Mouse (Mus musculus): Measurements from ENCODE around the gene Gm28053. TPM values are rescaled to one million over a fixed set of nuclear protein-coding genes. Genes with fewer than 3 reads are reported as not detected.
"Not testable (repeated sequence)": the region's sequence is repeated elsewhere in the genome, so short reads cannot be mapped to it uniquely, and the experiment has no call there.

The Gm28053 gene
- total RNA-seq (2015; ENCODE audit: low replicate concordance) = not detected in 2 replicates
- total RNA-seq (2017; ENCODE audit: low replicate concordance) = 1.9 and 23.4 TPM in 2 replicates

DNA sequence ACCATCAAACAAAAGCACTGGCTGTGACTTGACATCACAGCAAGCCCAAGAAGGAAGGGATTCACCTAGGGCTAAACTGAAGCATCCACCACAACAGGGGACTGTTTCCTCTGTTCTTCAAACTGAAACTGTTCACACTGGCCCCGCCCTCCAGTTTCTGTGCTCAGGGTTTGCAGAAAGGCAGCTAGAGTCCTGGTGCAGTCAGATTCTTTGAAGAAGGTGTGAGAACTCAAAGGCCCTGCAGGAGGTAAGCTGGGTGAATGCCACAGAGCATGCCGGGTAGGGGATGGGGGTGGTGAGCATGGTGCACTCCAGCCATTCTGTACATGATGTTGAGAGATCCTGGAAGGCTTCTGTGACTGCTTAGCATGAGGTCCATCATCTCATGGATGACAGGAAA is at the start of gene Gm28053, which contains the start of gene Gimap7:
TSS of gene Gm28053 (plus strand) at position 153 of the 400 bp plus-strand sequence.
TSS of gene Gimap7 (plus strand) at position 167 of the 400 bp plus-strand sequence.
- no peak for ATAC-seq (replicated peaks; ENCODE audit: low FRiP score, poor library complexity, severe bottlenecking)

DNA sequence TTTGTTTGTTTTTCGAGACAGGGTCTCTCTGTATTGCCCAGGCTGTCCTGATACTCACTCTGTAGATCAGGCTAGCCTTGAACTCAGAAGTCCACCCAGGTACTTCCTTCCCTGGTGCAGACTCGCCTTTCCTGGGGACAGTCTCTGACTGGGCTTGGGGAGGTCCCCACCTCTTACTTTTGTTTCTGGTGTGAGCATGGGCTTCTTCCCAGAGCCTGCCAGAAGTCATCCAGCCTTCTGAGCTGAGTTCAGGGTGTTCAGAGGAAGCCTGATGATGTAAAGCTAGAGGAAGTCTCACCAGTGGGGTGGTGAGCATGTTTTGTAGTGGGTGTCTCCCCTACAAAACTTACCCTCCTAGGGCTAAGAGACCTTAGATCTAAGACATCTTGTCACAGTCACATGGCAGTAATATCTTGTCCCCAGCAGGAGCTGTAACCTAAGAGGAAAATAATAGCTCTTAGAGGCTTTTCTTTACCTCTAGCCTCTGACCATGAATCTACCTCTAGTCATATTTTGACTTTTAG is 48.9 kb upstream of the Gm28053 start:
- no peak for ATAC-seq (replicated peaks; ENCODE audit: low FRiP score, poor library complexity, severe bottlenecking)

DNA sequence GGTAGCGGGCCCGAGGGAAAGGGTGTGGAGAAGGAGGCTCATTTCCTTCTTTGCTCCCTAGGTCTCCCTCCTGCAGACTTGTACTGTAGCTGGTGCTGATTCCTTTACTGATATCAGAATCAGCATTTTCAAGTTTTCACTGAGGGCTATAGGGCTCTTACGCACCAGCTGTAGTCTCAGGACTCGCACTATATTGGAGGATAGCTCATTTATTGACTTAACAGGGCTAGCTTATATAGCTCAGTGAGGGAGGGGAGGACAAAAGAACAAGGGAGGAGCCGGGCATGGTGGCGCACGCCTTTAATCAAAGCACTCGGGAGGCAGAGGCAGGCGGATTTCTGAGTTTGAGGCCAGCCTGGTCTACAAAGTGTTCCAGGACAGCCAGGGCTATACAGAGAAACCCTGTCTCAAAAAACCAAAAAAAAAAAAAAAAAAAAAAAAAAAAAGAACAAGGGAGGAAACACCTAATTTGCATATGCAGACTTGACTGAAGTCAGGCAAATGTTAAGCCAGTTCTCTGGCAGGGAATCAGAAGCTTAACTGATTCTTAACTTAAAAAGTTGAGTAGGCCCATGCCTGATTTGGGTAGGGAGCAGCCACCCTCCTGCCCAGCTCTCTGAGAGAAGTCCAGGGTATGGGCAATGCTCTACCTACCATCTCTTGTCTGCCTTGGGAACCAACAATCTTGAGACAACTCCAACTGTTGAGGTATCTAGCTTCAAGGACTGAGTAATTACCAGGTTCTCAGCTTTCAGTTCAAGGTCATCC is 43.9 kb upstream of the Gm28053 start:
- no peak for ATAC-seq (replicated peaks; ENCODE audit: low FRiP score, poor library complexity, severe bottlenecking)

DNA sequence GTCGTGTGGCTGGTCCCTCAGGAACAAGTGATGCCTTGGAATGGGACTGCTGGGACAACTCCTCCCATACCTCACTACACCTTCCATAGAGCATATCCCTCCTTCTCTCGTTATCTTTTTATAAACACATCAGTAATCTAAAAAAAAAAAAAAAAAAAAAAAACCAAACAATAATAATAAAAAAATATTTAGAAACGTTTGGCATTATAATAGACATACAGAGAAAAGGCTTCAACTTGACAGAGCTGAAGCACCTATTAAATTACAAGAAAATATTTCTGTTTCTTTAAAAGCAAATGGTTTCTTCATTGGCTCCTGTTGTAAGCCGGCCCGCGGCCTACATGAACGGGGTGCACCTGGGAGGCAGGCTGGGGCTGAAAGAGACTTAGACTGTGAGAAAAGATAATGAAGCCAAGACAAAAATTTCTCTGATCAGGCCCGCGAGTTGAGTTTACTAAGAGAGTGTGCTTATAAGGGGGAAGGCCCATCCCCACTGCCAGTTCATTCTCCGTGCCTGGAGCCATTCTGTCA is 42.9 kb upstream of the Gm28053 start:
- no peak for ATAC-seq (replicated peaks; ENCODE audit: low FRiP score, poor library complexity, severe bottlenecking)

DNA sequence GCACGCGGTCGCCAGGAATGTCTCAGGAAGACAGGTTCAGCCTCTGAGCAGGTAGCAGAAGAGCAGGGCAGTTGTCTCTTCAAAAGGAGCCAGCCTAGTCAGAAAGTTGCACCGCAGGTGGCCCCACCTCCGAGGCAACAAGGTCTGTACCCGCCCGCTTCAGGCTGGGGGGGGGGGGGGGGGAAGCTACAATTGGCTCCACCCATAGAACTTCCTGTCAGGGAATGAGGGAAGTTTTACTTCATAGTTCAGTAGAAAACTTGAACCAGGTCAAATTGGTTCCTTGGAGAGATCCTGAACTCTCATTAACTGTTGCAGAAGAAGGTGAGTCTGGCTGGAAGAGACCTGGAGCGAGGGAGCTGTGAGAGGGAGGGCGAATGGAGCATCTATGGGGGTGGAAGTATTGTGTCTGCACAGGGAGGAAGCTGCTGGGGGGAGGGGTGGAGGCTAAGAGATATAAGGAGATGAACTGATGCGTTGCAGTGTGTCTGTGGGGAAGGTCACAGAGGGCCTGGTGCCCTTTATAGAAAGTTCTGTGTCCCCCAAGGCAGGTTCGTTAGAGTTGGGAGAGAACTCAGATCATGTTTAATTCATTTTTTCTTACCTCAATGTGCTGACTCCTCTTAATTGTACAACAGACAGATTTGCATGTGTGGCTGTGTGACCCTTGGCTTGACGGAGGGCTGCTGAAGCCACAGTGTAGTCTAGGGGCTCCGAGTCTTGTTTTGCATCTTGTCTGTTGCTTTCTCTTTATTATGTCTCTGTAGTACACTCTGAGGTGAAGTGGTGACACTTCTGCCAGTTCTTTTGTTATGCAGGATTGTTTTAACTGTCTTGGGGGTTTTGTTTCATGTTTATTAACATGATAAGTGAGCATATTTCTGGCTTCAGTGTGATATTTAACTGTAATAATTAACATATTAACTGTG is 42.2 kb upstream of the Gm28053 start, which contains the start of gene Gimap9:
TSS of gene Gimap9 (plus strand) at position 199 of the 929 bp plus-strand sequence.
- peak; percentile 66 for ATAC-seq (replicated peaks; ENCODE audit: low FRiP score, poor library complexity, severe bottlenecking)

DNA sequence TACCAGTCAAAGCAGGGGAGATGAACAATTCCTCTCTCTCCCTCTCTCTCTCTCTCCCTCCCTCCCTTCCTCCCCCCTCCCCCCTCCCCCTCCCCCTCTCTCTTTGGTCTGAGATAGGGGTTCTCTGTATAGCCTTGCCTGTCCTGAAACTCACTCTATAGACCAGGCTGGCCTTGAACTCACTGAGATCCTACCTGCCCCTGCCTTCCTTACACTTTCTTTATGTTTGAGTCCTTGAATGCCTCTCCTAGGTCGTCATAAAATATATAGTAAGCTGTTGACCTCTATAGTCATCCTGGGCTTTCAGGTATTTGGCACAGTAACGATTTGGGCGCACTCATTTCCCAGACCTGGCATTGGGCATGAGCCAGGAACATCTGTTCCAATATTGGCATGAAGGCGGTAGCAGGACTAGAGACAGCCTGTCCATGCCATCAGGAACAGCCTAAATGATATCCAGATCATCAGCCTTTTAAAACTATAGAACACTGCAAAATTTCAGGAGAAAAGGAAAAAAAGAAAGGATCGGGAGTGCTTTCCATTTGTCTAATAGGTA is 41.5 kb upstream of the Gm28053 start:
- no peak for ATAC-seq (replicated peaks; ENCODE audit: low FRiP score, poor library complexity, severe bottlenecking)

DNA sequence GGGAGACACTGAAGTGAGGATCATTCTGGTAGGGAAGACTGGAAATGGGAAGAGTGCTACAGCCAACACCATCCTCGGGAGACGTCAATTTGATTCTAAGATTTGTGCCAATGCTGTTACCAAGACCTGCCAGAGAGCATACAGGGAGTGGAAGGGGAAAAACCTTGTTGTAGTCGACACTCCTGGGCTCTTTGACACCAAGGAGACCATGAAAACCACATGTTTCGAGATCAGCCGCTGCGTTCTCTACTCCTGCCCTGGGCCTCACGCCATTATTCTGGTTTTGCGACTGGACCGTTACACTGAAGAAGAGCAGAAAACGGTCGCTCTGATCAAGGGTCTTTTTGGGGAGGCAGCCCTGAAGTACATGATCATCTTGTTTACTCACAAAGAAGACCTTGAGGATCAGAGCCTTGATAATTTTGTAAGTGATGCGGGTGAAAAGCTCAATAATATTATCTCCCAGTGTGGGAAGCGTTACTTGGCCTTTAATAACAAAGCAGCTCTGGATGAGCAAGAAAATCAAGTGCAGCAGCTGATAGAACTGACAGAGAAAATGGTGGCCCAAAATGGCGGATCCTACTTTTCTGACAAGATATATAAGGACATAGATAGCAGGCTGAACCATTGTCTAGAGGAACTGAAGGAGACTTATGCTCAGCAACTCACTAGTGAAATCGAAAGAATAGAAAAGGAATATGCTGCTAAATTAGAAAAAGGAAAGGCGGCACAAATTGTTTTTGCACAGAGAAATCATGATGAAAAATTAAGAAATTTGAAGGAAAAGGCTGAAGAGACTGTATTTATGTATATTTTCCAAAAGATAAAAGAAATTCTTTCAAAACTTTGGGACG is 40.7 kb upstream of the Gm28053 start:
- ATAC-seq (replicated peaks; ENCODE audit: low FRiP score, poor library complexity, severe bottlenecking) = no peak

DNA sequence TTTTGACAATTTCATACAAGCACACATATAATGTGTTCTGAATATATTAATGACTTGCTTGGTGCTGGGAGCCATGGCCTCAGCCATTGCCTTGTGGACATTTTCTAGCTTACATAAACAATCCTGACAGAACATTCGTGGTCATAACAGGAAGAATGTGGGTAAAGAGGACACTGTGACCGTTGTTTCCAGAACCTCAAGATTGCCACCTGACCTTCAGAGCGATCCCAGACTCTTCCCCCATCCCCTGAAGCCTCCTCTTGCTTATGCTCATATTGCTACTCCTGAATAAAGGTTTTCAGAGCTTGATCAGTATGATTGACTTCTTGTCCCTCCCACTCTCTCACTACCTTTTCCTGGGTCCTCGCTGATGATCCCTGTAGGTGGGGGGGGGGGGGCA is 40.0 kb upstream of the Gm28053 start:
- no peak for ATAC-seq (replicated peaks; ENCODE audit: low FRiP score, poor library complexity, severe bottlenecking)

DNA sequence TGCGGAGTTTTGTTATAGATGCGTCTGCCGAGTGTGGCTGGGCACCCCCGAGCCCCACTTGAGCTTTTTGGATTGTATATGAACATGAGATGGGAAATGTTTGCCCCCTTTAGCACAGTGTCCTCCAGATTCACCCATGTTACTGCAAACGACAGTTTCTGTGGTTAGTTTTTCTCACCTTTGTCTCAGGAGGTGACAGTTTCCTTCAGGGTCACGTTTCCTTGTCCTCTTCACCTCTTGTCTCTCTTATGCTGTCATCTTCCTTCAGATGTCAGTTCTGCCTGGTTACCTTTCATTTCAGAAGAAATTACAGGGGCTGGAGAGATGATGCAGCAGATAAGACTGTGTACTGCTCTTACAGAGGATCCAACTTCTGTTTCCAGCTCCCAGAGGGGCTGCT is 38.7 kb upstream of the Gm28053 start:
- no peak for ATAC-seq (replicated peaks; ENCODE audit: low FRiP score, poor library complexity, severe bottlenecking)

DNA sequence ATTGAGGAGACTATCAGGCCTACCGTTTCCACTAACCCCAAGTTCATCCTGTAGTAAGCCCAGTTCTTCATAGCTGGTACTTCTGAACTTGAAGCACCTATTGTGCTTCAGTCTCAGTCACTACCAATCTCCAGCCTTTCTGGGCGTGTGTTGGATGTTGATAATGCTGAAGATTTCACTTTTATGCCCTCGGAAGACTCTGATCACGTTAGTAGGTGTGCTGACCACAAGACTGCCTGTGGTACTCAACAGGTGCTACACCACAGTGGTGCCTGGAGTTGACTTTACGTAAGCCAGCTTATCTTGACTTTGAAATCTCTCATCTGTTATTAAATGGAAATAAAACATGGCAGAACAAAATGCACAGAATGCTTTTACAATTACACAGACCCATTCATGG is 38.0 kb upstream of the Gm28053 start:
- ATAC-seq (replicated peaks; ENCODE audit: low FRiP score, poor library complexity, severe bottlenecking) = no peak

DNA sequence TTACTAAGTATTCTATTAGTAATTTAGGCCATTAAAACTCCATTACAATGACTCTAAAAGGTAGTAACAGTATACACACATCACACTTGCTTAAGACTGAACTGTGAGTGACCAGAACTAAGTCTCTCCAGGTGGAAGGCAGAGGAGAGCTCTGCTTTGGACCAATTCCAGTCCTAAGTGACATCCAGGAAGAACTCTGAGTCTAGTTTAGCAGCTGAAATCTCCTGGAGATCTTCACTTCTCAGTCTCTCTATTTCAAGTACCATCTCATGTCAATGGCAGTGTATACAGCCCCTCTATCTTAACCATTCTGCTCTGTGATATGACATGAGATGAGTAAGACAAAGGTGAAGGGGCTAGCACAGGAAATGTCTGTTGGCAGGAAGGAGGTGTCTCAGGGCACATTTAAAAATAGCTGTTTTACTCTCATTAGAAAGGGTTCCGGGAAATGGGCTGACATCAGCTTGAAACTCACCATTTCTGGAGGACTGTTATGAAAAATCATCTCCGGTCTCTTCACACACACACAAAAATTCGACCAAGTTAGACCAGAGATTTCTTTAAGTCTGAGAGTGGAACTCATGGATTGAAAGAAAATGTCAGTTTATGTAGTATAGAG is 36.8 kb upstream of the Gm28053 start:
- ATAC-seq (replicated peaks; ENCODE audit: low FRiP score, poor library complexity, severe bottlenecking) = no peak

DNA sequence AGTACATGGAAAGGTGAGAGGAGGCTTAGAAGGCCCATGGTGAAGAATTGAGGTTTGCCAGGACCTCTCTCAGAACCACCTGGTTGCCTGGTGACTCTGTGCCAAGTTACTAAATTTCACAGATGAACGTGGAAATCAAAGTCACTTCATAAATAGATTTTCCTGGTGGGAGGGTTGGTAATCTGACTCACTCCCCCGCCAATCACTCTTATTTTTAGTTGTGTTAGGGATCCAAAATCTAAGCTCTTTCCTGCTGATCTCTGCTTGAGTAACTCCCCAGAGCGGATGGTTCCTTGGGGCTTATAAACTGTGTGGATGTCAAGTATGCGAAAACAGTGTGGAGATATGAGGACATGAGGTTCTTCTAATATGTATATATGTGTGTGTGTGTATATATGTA is 36.1 kb upstream of the Gm28053 start:
- ATAC-seq (replicated peaks; ENCODE audit: low FRiP score, poor library complexity, severe bottlenecking) = no peak

DNA sequence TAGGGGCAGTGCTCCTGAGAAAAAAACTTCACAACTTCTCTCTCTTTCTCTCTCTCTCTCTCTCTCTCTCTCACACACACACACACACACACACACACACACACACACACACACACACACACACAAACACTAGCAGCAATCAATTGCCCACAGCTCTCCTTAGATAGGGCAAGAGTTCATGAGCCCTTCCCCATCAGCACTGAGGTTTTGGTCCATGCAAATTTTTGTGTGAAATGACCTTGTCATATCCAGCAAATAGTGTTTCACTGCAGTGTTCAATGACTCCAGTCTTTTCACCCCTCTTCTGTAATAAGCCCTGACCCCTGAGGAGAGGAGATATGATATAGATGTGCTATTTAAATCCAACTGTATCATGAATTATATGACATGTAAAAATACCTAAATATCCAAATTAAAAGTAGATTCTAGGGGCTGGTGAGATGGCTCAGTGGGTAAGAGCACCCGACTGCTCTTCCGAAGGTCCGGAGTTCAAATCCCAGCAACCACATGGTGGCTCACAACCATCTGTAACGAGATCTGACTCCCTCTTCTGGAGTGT is 35.1 kb upstream of the Gm28053 start:
- not testable (repeated sequence) for ATAC-seq (replicated peaks; ENCODE audit: low FRiP score, poor library complexity, severe bottlenecking)

DNA sequence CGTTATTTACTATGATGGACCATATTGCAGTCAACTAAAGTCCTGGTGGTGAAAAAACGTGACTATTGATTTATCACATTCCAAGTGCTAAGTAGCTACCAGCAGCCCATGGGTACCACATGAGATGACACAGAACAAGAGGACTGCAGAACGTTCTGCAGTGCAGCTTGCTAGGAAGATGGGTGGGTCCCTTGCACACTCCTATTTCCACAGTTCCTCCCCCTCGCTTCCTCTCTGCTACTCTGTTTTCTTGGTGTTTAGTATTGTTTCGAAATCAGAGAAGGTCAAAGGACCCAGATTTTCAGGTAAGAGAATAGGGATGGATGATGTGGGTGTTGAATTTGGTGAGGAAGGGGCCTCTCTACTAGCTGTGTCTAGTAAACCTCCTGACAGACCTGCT is 34.1 kb upstream of the Gm28053 start, which contains the start of gene Gimap4:
TSS of gene Gimap4 (plus strand) at position 231 of the 400 bp plus-strand sequence.
- no peak for ATAC-seq (replicated peaks; ENCODE audit: low FRiP score, poor library complexity, severe bottlenecking)

DNA sequence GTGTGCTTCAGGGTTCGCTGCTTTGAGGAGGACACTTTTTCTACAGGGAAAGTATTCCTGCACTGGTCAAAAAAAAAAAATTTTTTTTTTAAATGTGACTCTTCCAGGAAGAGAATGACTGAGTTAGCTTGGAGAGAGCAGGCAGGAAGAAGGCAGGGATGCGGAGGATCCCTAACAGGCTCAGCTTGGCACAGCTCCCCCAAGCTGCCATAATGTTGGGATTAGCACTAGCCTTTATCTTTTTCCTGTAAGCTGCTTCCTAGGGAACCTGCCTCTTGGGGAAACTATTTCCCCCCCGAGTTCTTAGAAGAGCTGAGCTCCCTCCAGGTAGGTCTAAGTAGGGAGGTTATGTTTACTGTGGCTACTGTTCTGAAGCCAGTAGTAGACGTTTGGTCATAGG is 33.6 kb upstream of the Gm28053 start:
- no peak for ATAC-seq (replicated peaks; ENCODE audit: low FRiP score, poor library complexity, severe bottlenecking)

DNA sequence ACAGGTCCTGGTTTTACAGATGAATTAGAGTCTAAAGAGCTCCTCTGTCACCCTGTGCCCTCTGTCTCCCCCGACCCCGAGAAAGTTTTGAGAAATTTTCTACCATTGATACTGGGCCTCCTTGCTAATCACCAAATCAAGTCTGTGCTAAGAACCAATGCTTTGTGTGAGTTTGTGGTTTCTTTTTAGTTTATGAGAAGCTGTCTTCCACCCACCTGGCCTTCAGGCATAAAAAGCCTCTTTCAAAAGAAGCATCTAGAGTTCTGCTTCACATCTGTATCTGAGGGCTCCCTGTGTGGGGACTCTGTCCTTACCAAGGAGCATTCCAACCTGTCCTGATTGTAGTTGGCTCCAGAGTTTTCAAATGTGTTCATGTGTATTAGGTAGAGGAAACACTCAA is 33.2 kb upstream of the Gm28053 start:
- no peak for ATAC-seq (replicated peaks; ENCODE audit: low FRiP score, poor library complexity, severe bottlenecking)

DNA sequence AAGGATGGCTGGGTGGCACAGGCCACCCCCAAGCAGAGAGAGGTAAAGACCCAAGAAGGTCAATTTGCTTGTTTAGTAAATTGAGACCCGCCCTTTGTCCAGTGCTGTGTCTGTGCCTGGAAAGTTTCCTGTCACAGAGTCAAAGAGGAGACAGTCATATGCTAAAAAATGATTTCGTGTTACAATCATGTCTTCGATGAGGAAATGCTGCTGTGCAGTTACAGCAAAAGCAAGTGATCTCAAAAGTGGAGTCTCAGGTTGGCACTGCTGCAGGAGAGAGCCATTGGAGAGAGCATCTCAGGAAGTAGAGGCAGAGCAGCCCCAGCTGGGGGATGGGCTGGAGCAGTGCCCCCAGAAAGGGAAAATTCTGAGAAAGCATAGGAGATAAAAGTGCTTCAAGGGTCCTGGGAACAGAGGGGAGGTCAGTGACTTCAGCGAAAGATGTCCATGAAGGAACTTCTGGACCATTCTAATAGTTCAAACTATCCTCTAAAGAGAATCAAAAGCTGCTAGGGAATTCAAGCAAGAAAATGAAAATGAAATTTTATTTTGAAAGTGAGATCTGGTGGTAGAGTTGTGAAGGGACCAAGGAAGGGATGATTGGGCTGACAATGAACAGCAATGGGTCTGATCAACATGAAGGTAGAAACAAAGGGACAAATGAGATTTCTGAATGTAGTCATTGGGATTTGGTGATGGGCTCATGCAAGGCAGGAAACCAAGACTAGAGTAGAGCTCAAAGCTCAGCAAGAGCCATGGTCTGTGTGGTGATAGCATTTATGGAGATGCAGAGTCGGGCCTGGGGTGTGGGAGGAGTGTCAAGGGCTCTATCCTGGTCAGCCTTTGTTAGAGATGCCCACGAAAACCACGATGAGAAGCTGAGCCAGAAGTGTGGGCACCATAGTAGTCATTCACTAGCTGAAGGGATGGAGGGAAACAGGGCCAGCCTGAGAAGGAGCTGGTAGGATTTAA is 32.4 kb upstream of the Gm28053 start:
- ATAC-seq (replicated peaks; ENCODE audit: low FRiP score, poor library complexity, severe bottlenecking) = no peak

Data from erythroid progenitor cell, adult 5-6 weeks (primary cell).